Mouse (Mus musculus): ENCODE results near the gene Amph. TPM values are rescaled to one million over a fixed set of nuclear protein-coding genes. Genes with fewer than 3 reads are reported as not detected.

The Amph gene
- polyA plus RNA-seq, 1 experiment from 2014 or later = 0.11 TPM

DNA sequence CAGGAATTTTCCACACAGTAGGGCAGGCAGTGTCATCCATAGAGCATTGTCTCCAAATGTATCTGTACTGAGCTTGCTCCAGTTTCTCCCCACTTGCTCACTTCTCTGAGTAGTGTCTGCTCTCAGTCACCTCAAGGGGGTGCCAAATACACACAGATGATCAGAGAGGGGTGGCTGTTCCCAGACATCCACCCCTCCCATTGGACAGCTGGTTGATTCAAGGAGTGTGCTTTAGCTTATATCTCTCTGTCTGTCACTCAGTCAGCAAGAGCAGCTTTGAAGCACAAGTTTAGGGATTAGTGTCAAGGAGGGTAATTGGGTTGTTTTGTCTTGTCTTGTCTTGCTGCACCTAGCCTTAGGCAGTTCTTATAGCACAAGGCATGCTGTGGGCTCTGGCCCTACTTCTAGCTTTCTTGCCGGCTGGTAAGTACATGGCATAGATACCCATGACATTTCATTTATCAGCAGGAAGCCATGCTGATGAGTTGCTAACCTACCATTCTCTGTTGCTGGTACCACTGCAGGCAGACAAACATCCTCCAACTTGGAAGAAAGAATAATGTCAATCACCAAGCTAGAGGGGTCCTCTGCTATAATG lies 229.8 kb downstream of the Amph start:
- H3K27ac ChIP-seq (ENCODE audit: low read length) = peak overlapping the region; percentile 85

DNA sequence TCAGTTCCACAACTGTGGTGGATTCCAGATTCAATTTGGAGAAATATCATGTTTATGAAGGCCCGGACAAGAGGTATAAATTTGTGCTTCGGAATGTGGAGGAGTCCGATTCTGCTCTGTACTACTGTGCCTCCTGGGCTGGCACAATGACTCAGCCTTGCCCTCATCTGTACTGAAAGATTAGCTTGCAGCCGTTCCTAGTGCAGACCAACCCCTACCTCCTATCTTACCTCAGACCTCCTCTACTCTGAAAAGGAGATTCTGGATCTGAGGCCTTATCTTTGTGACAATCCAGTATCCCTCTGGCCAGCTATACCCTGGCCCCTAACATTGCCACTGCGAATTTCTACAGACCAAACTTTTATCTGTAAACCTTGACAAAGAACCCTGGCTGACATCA lies 230.3 kb downstream of the Amph start:
- peak; percentile 98 for ATAC-seq (ENCODE audit: low read depth)

More for the DNA sequence above, 229.8 kb downstream of the Amph start:
- ATAC-seq (ENCODE audit: low read depth) = peak; percentile 82
- 14% methylated on average over 1 of the region's 1 CpGs for WGBS (ENCODE audit: insufficient replicate concordance)
- H3K36me3 ChIP-seq (ENCODE audit: control insufficient read depth, insufficient read depth) = no peaks in the 10 kb centered on the region
- H3K4me1 ChIP-seq (ENCODE audit: control insufficient read depth, low read depth, low read length) = peaks cover 10% of the 10 kb centered on the region
- peak overlapping the region; percentile 34 for H3K9ac ChIP-seq (ENCODE audit: low read depth, low read length)
- no peaks in the 10 kb centered on the region for H3K27me3 ChIP-seq (ENCODE audit: control insufficient read depth, insufficient read depth, low read depth, low read length)
- peak overlapping the region; percentile 28 for H3K4me3 ChIP-seq (ENCODE audit: low read depth, low read length)
- peak overlapping the region; percentile 56 for H3K4me2 ChIP-seq (ENCODE audit: low read depth, low read length)
- no peaks in the 10 kb centered on the region for H3K9me3 ChIP-seq (replicated peaks; ENCODE audit: control insufficient read depth, low read length)

DNA sequence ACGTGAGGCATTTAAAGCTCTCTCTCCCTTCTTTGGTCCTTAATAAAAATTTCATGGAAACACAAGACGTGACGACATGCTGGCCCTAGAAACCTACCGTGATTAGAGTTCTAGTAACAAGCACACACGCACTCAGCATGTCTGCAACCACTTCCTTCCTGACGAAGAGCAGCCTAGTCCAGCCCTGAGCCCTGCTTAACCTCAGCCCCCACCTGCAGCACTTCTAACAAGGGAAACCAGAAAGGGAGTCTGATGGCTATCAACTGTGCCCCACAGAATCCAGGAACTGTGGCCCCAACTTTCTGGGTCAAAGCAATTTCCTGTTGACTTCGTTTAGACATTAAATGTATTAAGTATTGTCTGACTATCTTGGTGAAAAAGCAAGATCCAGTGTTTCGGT lies 234.3 kb downstream of the Amph start:
- 16% methylated on average over 8 of the region's 8 CpGs for WGBS (ENCODE audit: insufficient replicate concordance)

More for the DNA sequence above, 230.3 kb downstream of the Amph start:
- WGBS (ENCODE audit: insufficient replicate concordance) = 35% methylated on average over 5 of the region's 5 CpGs
- Histone ChIP-seq H3K9me3 (replicated peaks; ENCODE audit: control insufficient read depth, low read length) (no peaks in the 10 kb centered on the region), H3K27ac (ENCODE audit: low read length) (peak overlapping the region; percentile 85), H3K4me3 (ENCODE audit: low read depth, low read length) (peak overlapping the region; percentile 28), H3K9ac (ENCODE audit: low read depth, low read length) (peak overlapping the region; percentile 34), H3K27me3 (ENCODE audit: control insufficient read depth, insufficient read depth, low read depth, low read length) (no peaks in the 10 kb centered on the region), H3K4me1 (ENCODE audit: control insufficient read depth, low read depth, low read length) (peaks cover 10% of the 10 kb centered on the region), H3K4me2 (ENCODE audit: low read depth, low read length) (peak overlapping the region; percentile 56), H3K36me3 (ENCODE audit: control insufficient read depth, insufficient read depth) (no peaks in the 10 kb centered on the region)

DNA sequence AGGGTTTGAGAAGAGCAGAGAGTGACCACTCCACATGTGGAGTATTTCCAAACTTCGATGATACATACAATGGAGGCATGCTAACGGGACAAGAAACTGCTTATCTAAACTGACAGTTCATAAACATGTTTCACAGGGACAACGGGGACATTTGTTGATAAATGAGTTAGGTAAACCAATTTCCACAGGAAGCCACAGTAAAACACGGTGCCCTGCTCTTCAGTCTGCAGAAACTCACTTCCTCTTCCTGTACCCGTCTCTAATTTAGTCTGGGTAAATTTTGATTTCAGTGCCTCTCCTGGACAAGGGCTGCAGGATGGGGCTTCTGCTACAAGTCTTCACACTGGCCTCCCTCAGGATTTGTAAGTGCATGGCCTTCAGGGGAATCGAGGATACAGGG lies 242.0 kb downstream of the Amph start:
- WGBS (ENCODE audit: insufficient replicate concordance) = 19% methylated on average over 6 of the region's 6 CpGs
- H3K9me3 ChIP-seq (replicated peaks; ENCODE audit: control insufficient read depth, low read length) = no peaks in the 10 kb centered on the region

More for the DNA sequence above, 234.3 kb downstream of the Amph start:
- H3K4me3 ChIP-seq (ENCODE audit: low read depth, low read length) = no peak overlapping the region
- no peaks in the 10 kb centered on the region for H3K9me3 ChIP-seq (replicated peaks; ENCODE audit: control insufficient read depth, low read length)
- H3K4me2 ChIP-seq (ENCODE audit: low read depth, low read length) = no peak overlapping the region
- no peak for ATAC-seq (ENCODE audit: low read depth)
- H3K9ac ChIP-seq (ENCODE audit: low read depth, low read length) = no peak overlapping the region
- H3K27ac ChIP-seq (ENCODE audit: low read length) = no peak overlapping the region
- H3K4me1 ChIP-seq (ENCODE audit: control insufficient read depth, low read depth, low read length) = peaks cover 10% of the 10 kb centered on the region
- no peaks in the 10 kb centered on the region for H3K36me3 ChIP-seq (ENCODE audit: control insufficient read depth, insufficient read depth)
- no peaks in the 10 kb centered on the region for H3K27me3 ChIP-seq (ENCODE audit: control insufficient read depth, insufficient read depth, low read depth, low read length)

DNA sequence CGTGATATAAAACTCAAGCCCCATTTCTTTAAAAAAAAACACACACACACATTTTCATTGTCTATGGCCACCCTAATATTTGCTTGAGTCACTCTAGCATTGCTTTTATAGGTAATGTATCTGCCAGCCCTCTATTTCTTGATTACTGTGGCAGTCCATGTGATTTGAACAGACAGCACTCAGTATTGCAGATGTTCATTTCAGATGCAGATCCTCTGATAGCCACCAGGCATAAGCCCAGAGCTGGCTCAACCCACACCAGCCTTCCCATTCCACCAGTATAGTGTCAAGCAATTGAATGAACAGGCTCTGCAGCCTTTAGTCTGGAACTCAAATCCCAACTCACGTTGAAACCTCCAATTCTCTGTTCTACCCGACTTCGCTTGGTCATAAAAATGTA lies 246.8 kb downstream of the Amph start:
- Histone ChIP-seq H3K4me1 (ENCODE audit: control insufficient read depth, low read depth, low read length) (peaks cover 6% of the 10 kb centered on the region; the same call in 1 of the 2 replicates), H3K4me3 (ENCODE audit: low read depth, low read length) (no peak overlapping the region), H3K9me3 (replicated peaks; ENCODE audit: control insufficient read depth, low read length) (no peaks in the 10 kb centered on the region), H3K27me3 (ENCODE audit: control insufficient read depth, insufficient read depth, low read depth, low read length) (no peaks in the 10 kb centered on the region), H3K4me2 (ENCODE audit: low read depth, low read length) (no peak overlapping the region), H3K9ac (ENCODE audit: low read depth, low read length) (no peak overlapping the region), H3K36me3 (ENCODE audit: control insufficient read depth, insufficient read depth) (no peaks in the 10 kb centered on the region), H3K27ac (ENCODE audit: low read length) (no peak overlapping the region)
- peak; percentile 35; the same call in 1 of the 2 replicates for ATAC-seq (ENCODE audit: low read depth)
- WGBS (ENCODE audit: insufficient replicate concordance) = 77% methylated on average over 4 of the region's 4 CpGs

More for the DNA sequence above, 242.0 kb downstream of the Amph start:
- H3K9ac ChIP-seq (ENCODE audit: low read depth, low read length) = no peak overlapping the region
- H3K36me3 ChIP-seq (ENCODE audit: control insufficient read depth, insufficient read depth) = no peaks in the 10 kb centered on the region
- no peak overlapping the region for H3K4me3 ChIP-seq (ENCODE audit: low read depth, low read length)
- no peaks in the 10 kb centered on the region for H3K27me3 ChIP-seq (ENCODE audit: control insufficient read depth, insufficient read depth, low read depth, low read length)
- no peak for ATAC-seq (ENCODE audit: low read depth)
- H3K27ac ChIP-seq (ENCODE audit: low read length) = no peak overlapping the region
- H3K4me2 ChIP-seq (ENCODE audit: low read depth, low read length) = no peak overlapping the region
- peaks cover 6% of the 10 kb centered on the region; the same call in 1 of the 2 replicates for H3K4me1 ChIP-seq (ENCODE audit: control insufficient read depth, low read depth, low read length)

DNA sequence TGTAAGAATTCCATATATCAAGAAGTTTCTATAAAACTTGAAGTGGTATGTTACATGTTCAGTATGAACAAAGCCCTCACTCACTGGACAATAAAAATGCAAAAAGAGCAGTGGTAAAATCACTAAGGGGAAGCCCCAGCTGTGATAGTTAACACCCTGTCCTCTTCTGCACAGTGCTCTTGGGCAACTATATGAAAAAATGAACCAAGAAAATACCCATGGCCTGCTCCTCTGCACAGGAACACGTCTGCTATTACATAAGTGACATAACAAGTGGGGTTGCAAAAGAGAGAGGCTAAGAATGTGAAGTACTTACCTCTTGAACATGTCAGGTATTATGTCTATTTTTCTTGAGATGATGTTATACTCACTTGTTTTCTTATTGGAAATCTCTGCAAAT lies 247.5 kb downstream of the Amph start:
- Histone ChIP-seq H3K27ac (ENCODE audit: low read length) (no peak overlapping the region), H3K4me2 (ENCODE audit: low read depth, low read length) (no peak overlapping the region), H3K27me3 (ENCODE audit: control insufficient read depth, insufficient read depth, low read depth, low read length) (no peaks in the 10 kb centered on the region), H3K4me3 (ENCODE audit: low read depth, low read length) (no peak overlapping the region), H3K4me1 (ENCODE audit: control insufficient read depth, low read depth, low read length) (peaks cover 3% of the 10 kb centered on the region; the same call in 1 of the 2 replicates), H3K9ac (ENCODE audit: low read depth, low read length) (no peak overlapping the region), H3K36me3 (ENCODE audit: control insufficient read depth, insufficient read depth) (no peaks in the 10 kb centered on the region), H3K9me3 (replicated peaks; ENCODE audit: control insufficient read depth, low read length) (no peaks in the 10 kb centered on the region)
- 26% methylated on average over 1 of the region's 1 CpGs for WGBS (ENCODE audit: insufficient replicate concordance)
- no peak for ATAC-seq (ENCODE audit: low read depth)

Other genes starting within 250 kb of the Amph start
- 18.4 and 20.4 TPM in 2 replicates for gene Vps41, start 230.9 kb upstream of the Amph start, polyA plus RNA-seq (2015; fragmentation: Nextera tagmentation; extraction: Ambion mirVana)